Mouse (Mus musculus) myocyte (in vitro differentiated cells): ENCODE measurements around the gene Ankrd6.

Source experiments
- CEBPB ChIP-seq: IDR thresholded peaks from 2 replicates; pipeline ENCODE4 v1.6.1; 2011; ENCODE audit warnings: mild to moderate bottlenecking, moderate library complexity; ENCODE audit not compliant: poor library complexity, insufficient read depth, severe bottlenecking
- E2F4 ChIP-seq: IDR thresholded peaks from one replicate; pipeline ENCODE4 v1.6.1; 2011; ENCODE audit warnings: mild to moderate bottlenecking, control low read depth, moderate library complexity; ENCODE audit not compliant: insufficient read depth
- MAX ChIP-seq: IDR thresholded peaks from one replicate; pipeline ENCODE4 v1.6.1; 2011; ENCODE audit warnings: low read depth, mild to moderate bottlenecking, control low read depth
- MYOD1 ChIP-seq, 3 experiments: IDR thresholded peaks; one replicate each; pipeline ENCODE4 v1.6.1; 2011; ENCODE audit warnings: control low read depth in 2 of 3, low read depth in 2 of 3, mild to moderate bottlenecking in 2 of 3, moderate library complexity in 1 of 3; ENCODE audit not compliant: insufficient read length in 2 of 3, control insufficient read depth in 1 of 3
- MYOG ChIP-seq, 3 experiments: IDR thresholded peaks; one replicate each; pipeline ENCODE4 v1.6.1; 2011; ENCODE audit warnings: control low read depth in 2 of 3, low read depth in 2 of 3, mild to moderate bottlenecking in 2 of 3; ENCODE audit not compliant: insufficient read length in 2 of 3, control insufficient read depth in 1 of 3, insufficient read depth in 1 of 3
- POLR2A ChIP-seq: IDR thresholded peaks from one replicate; pipeline ENCODE4 v1.6.1; 2011; ENCODE audit warnings: low read depth, mild to moderate bottlenecking, control low read depth, moderate library complexity; ENCODE audit not compliant: insufficient read length
- POLR2AphosphoS2 ChIP-seq: IDR thresholded peaks from one replicate; pipeline ENCODE4 v1.6.1; 2011; ENCODE audit warnings: low read depth, control low read depth; ENCODE audit not compliant: insufficient read length
- SRF ChIP-seq: IDR thresholded peaks from one replicate; pipeline ENCODE4 v1.6.1; 2011; ENCODE audit warnings: low read depth; ENCODE audit not compliant: control insufficient read depth, insufficient read length
- TCF12 ChIP-seq: IDR thresholded peaks from one replicate; pipeline ENCODE4 v1.6.1; 2011; ENCODE audit warnings: mild to moderate bottlenecking, control low read depth; ENCODE audit not compliant: poor library complexity, insufficient read depth, severe bottlenecking
- TCF3 ChIP-seq: IDR thresholded peaks from one replicate; pipeline ENCODE4 v1.6.1; 2011; ENCODE audit warnings: low read depth, control low read depth; ENCODE audit not compliant: insufficient read length
- USF1 ChIP-seq: IDR thresholded peaks from one replicate; pipeline ENCODE4 v1.6.1; 2011; ENCODE audit warnings: low read depth, mild to moderate bottlenecking, control low read depth, moderate library complexity

GRCm38 (mm10) chr4:32854956-32855355 is 95.7 kb downstream of the Ankrd6 start:
- no peak for TF ChIP-seq POLR2A
- no peak for TF ChIP-seq E2F4
- TF ChIP-seq USF1: no peak
- no peak for TF ChIP-seq MAX
- no peak for TF ChIP-seq SRF
- no peak for TF ChIP-seq CEBPB
- TF ChIP-seq POLR2AphosphoS2: no peak
- no peak for TF ChIP-seq TCF12
- no peak for TF ChIP-seq MYOD1 (IDR thresholded peaks at IDR 0.05; ENCODE audit: control insufficient read depth in 1 of 3, insufficient read length in 2 of 3, low read depth in 2 of 3)
- no peak for TF ChIP-seq TCF3
- no peak for TF ChIP-seq MYOG (IDR thresholded peaks at IDR 0.05; ENCODE audit: control insufficient read depth in 1 of 3, insufficient read depth in 1 of 3, insufficient read length in 2 of 3, low read depth in 2 of 3)
